Mouse (Mus musculus) T-helper 1 cell (primary cell): ENCODE measurements at regions not wholly inside any gene's neighbourhood (a gene's known extent, or its start where the extent isn't known, plus 50 kb on each side); places are given as distances from the start of the nearest gene placed in this dataset.

Source experiments
- in situ Hi-C: fragments of 300-600 bp; cut with MboI, MseI; formaldehyde crosslinking; loops from one replicate; pipeline ENCODE4 v1.15.1; 2025; ENCODE audit warnings: high pct_unique_total_duplicates

- in situ Hi-C loops = no loop called here
These were observed 186.6 kb upstream of the Sp8 start for GRCm38 (mm10) chr12:118659240-118660120.

GRCm38 (mm10) chr12:118650483-118651160 is 195.5 kb upstream of the Sp8 start:
- in situ Hi-C loops = no loop called here

- in situ Hi-C loops = loop anchor here (5.0 kb wide), 1 partner anchor 87 kb away; no protein-coding TSS in a partner anchor
These were observed 196.7 kb upstream of the Sp8 start for GRCm38 (mm10) chr12:118649323-118649973.

GRCm38 (mm10) chr12:118648673-118649072 is 197.5 kb upstream of the Sp8 start:
- in situ Hi-C loops = loop anchor here (5.0 kb wide), 1 partner anchor 86 kb away; no protein-coding TSS in a partner anchor

- in situ Hi-C loops = loop anchor here (5.0 kb wide), 1 partner anchor 85 kb away; no protein-coding TSS in a partner anchor
These were observed 198.7 kb upstream of the Sp8 start for GRCm38 (mm10) chr12:118647270-118648042.

- in situ Hi-C loops = no loop called here
These were observed 205.2 kb upstream of the Sp8 start for GRCm38 (mm10) chr12:118640925-118641324.

GRCm38 (mm10) chr12:118637214-118637613 is 208.9 kb upstream of the Sp8 start:
- in situ Hi-C loops = no loop called here

GRCm38 (mm10) chr12:118635456-118635855 is 210.7 kb upstream of the Sp8 start:
- in situ Hi-C loops = no loop called here

GRCm38 (mm10) chr12:118630373-118630772 is 215.8 kb upstream of the Sp8 start:
- in situ Hi-C loops = no loop called here

- in situ Hi-C loops = no loop called here
These were observed 224.2 kb upstream of the Sp8 start for GRCm38 (mm10) chr12:118621697-118622485.

- in situ Hi-C loops = no loop called here
These were observed 225.1 kb upstream of the Sp8 start for GRCm38 (mm10) chr12:118620847-118621636.

- in situ Hi-C loops = loop anchor here (10.0 kb wide), 1 partner anchor 1612 kb away; no protein-coding TSS in a partner anchor
These were observed 249.1 kb upstream of the Sp8 start for GRCm38 (mm10) chr12:118597015-118597414.

- in situ Hi-C loops = loop anchor here (10.0 kb wide), 1 partner anchor 1610 kb away; no protein-coding TSS in a partner anchor
These were observed 251.2 kb upstream of the Sp8 start for GRCm38 (mm10) chr12:118594781-118595574.

- in situ Hi-C loops = no loop called here
These were observed 262.1 kb upstream of the Sp8 start for GRCm38 (mm10) chr12:118583829-118584628.

GRCm38 (mm10) chr12:118569811-118570210 is 268.6 kb upstream of the Sp4 start:
- in situ Hi-C loops = no loop called here

GRCm38 (mm10) chr12:118566681-118567080 is 265.4 kb upstream of the Sp4 start:
- in situ Hi-C loops = no loop called here

GRCm38 (mm10) chr12:118564394-118565112 is 263.3 kb upstream of the Sp4 start:
- in situ Hi-C loops = loop anchor here (5.0 kb wide), 1 partner anchor 83 kb away; no protein-coding TSS in a partner anchor
